Mouse (Mus musculus): ENCODE measurements at regions not wholly inside any gene's neighbourhood (a gene's known extent, or its start where the extent isn't known, plus 50 kb on each side); places are given as distances from the start of the nearest gene placed in this dataset.

- DNase-seq, result no peak
Measured at GRCm38 (mm10) chr8:35323180-35323975, 442.2 kb upstream of the Gm19410 start.
